Mouse (Mus musculus) MEL (cell line): ENCODE data around the gene Klf4. TPM values are rescaled to one million over a fixed set of nuclear protein-coding genes. Genes with fewer than 3 reads are reported as not detected.

Experiments
- DNase-seq: peaks from one replicate; pipeline ENCODE4 v3.0.0; 2011; ENCODE audit warnings: low read depth, low spot score
- H3K27ac ChIP-seq: 2 replicates; pipeline ENCODE4 v1.5.1; 2012; ENCODE audit warnings: low read depth, mild to moderate bottlenecking, control low read depth, low read length, moderate library complexity; ENCODE audit not compliant: control insufficient read depth
- H3K27me3 ChIP-seq, 2 experiments: fragments of 150-350 bp in 1 of 2; sonication (generic) in 1 of 2; 2 replicates each; pipeline ENCODE4 v1.6.1; 2012; ENCODE audit warnings: low read length in 2 of 2, mild to moderate bottlenecking in 2 of 2, improper control_type of control experiment in 1 of 2, moderate library complexity in 1 of 2; ENCODE audit not compliant: insufficient read depth in 2 of 2, control insufficient read depth in 1 of 2
- H3K36me3 ChIP-seq, 2 experiments: 2 replicates each; pipeline ENCODE4 v1.6.1; 2012 to 2014; ENCODE audit warnings: low read length in 2 of 2, improper control_type of control experiment in 1 of 2, inconsistent platforms in 1 of 2, mild to moderate bottlenecking in 1 of 2; ENCODE audit not compliant: insufficient read depth in 2 of 2, control insufficient read depth in 1 of 2
- H3K4me1 ChIP-seq, 2 experiments: fragments of 150-350 bp in 1 of 2; sonication (generic) in 1 of 2; 2 replicates each; pipeline ENCODE4 v1.6.1; 2012; ENCODE audit warnings: low read length in 2 of 2, improper control_type of control experiment in 1 of 2, mild to moderate bottlenecking in 1 of 2; ENCODE audit not compliant: insufficient read depth in 2 of 2, control insufficient read depth in 1 of 2
- H3K4me3 ChIP-seq, 2 experiments: fragments of 150-350 bp in 1 of 2; sonication (generic) in 1 of 2; 2 replicates each; pipeline ENCODE4 v1.5.1; 2012; ENCODE audit warnings: low read depth in 2 of 2, low read length in 2 of 2, mild to moderate bottlenecking in 2 of 2, moderate library complexity in 2 of 2, control low read depth in 1 of 2, improper control_type of control experiment in 1 of 2; ENCODE audit not compliant: control insufficient read depth in 1 of 2, insufficient read depth in 1 of 2
- H3K79me2 ChIP-seq: 2 replicates; pipeline ENCODE4 v1.6.1; 2012; ENCODE audit warnings: mild to moderate bottlenecking, low read length, moderate library complexity; ENCODE audit not compliant: control insufficient read depth, poor library complexity, insufficient read depth
- H3K9ac ChIP-seq: 2 replicates; pipeline ENCODE4 v1.6.1; 2012; ENCODE audit warnings: low read depth, mild to moderate bottlenecking, control low read depth, low read length, moderate library complexity; ENCODE audit not compliant: control insufficient read depth, poor library complexity, severe bottlenecking
- H3K9me3 ChIP-seq: fragments of 150-350 bp; sonication (generic); replicated peaks from 2 replicates; pipeline ENCODE4 v1.6.1; 2012; ENCODE audit warnings: mild to moderate bottlenecking, low read length, improper control_type of control experiment, moderate library complexity; ENCODE audit not compliant: insufficient read depth
- BHLHE40 ChIP-seq: IDR thresholded peaks from 2 replicates; pipeline ENCODE4 v1.6.1; 2012; ENCODE audit warnings: low read depth, mild to moderate bottlenecking, inconsistent platforms, low read length, improper control_type of control experiment, borderline replicate concordance
- CHD1 ChIP-seq: IDR thresholded peaks from 2 replicates; pipeline ENCODE4 v1.6.1; 2012; ENCODE audit warnings: low read depth, mild to moderate bottlenecking, inconsistent platforms, low read length, improper control_type of control experiment
- CHD2 ChIP-seq: IDR thresholded peaks from 2 replicates; pipeline ENCODE4 v1.6.1; 2011; ENCODE audit warnings: low read length, improper control_type of control experiment
- CTCF ChIP-seq, 3 experiments: IDR thresholded peaks in 2 of 3; conservative IDR thresholded peaks in 1 of 3; 2 replicates each; pipeline ENCODE4 v1.5.1; 2011 to 2012; ENCODE audit warnings: low read length in 3 of 3, low read depth in 2 of 3, mild to moderate bottlenecking in 2 of 3, improper control_type of control experiment in 1 of 3, inconsistent platforms in 1 of 3, mixed read lengths in 1 of 3, moderate library complexity in 1 of 3; ENCODE audit not compliant: control insufficient read depth in 1 of 3, insufficient read depth in 1 of 3, poor library complexity in 1 of 3, severe bottlenecking in 1 of 3
- ELF1 ChIP-seq: IDR thresholded peaks from 2 replicates; pipeline ENCODE4 v1.6.1; 2014; ENCODE audit warnings: low read depth, mild to moderate bottlenecking, inconsistent platforms, low read length, improper control_type of control experiment, moderate library complexity
- GABPA ChIP-seq: IDR thresholded peaks from 2 replicates; pipeline ENCODE4 v1.6.1; 2012; ENCODE audit warnings: low read depth, mild to moderate bottlenecking, inconsistent platforms, low read length, improper control_type of control experiment, moderate library complexity
- GATA1 ChIP-seq: IDR thresholded peaks from 2 replicates; pipeline ENCODE4 v1.6.1; 2011; ENCODE audit warnings: low read depth, low read length, improper control_type of control experiment
- JUND ChIP-seq: IDR thresholded peaks from 2 replicates; pipeline ENCODE4 v1.6.1; 2011; ENCODE audit warnings: low read depth, mild to moderate bottlenecking, improper control_type of control experiment, low read length
- KAT2A ChIP-seq: conservative IDR thresholded peaks from 2 replicates; pipeline ENCODE4 v1.6.1; 2012; ENCODE audit warnings: low read depth, low read length, improper control_type of control experiment, inconsistent platforms
- MAFK ChIP-seq: IDR thresholded peaks from 2 replicates; pipeline ENCODE4 v1.6.1; 2011; ENCODE audit warnings: low read depth, mild to moderate bottlenecking, low read length, improper control_type of control experiment, borderline replicate concordance
- MAZ ChIP-seq: IDR thresholded peaks from 2 replicates; pipeline ENCODE4 v1.6.1; 2012; ENCODE audit warnings: low read depth, mild to moderate bottlenecking, inconsistent platforms, low read length, improper control_type of control experiment
- MEF2A ChIP-seq: IDR thresholded peaks from 2 replicates; pipeline ENCODE4 v1.6.1; 2014; ENCODE audit warnings: low read depth, mild to moderate bottlenecking, inconsistent platforms, low read length, improper control_type of control experiment; ENCODE audit not compliant: poor library complexity, insufficient replicate concordance, severe bottlenecking; ENCODE audit errors: extremely low read depth
- MXI1 ChIP-seq: IDR thresholded peaks from 2 replicates; pipeline ENCODE4 v1.6.1; 2011; ENCODE audit warnings: mild to moderate bottlenecking, low read depth, low read length, improper control_type of control experiment
- NELFE ChIP-seq: IDR thresholded peaks from 2 replicates; pipeline ENCODE4 v1.6.1; 2011; ENCODE audit warnings: low read depth, low read length, improper control_type of control experiment
- POLR2AphosphoS2 ChIP-seq: IDR thresholded peaks from 2 replicates; pipeline ENCODE4 v1.6.1; 2011; ENCODE audit warnings: low read length, improper control_type of control experiment
- POLR2AphosphoS5 ChIP-seq: IDR thresholded peaks from 2 replicates; pipeline ENCODE4 v1.6.1; 2012; ENCODE audit warnings: low read depth, borderline replicate concordance, mild to moderate bottlenecking, inconsistent platforms, low read length, moderate library complexity, mixed read lengths
- TCF12 ChIP-seq: IDR thresholded peaks from 2 replicates; pipeline ENCODE4 v1.6.1; 2014; ENCODE audit warnings: low read depth, mild to moderate bottlenecking, inconsistent platforms, low read length, improper control_type of control experiment, moderate library complexity
- UBTF ChIP-seq: IDR thresholded peaks from 2 replicates; pipeline ENCODE4 v1.6.1; 2012; ENCODE audit warnings: low read depth, mild to moderate bottlenecking, inconsistent platforms, low read length, improper control_type of control experiment, moderate library complexity, borderline replicate concordance; ENCODE audit not compliant: insufficient read depth
- USF1 ChIP-seq: IDR thresholded peaks from 2 replicates; pipeline ENCODE4 v1.6.1; 2014; ENCODE audit warnings: low read depth, mild to moderate bottlenecking, inconsistent platforms, low read length, improper control_type of control experiment, moderate library complexity
- ZC3H11A ChIP-seq: IDR thresholded peaks from 2 replicates; pipeline ENCODE4 v1.6.1; 2012; ENCODE audit warnings: low read depth, mild to moderate bottlenecking, inconsistent platforms, low read length, improper control_type of control experiment
- ZKSCAN1 ChIP-seq: IDR thresholded peaks from 2 replicates; pipeline ENCODE4 v1.6.1; 2012; ENCODE audit warnings: low read depth, mild to moderate bottlenecking, inconsistent platforms, low read length, improper control_type of control experiment, moderate library complexity
- ZMIZ1 ChIP-seq: IDR thresholded peaks from 2 replicates; pipeline ENCODE4 v1.6.1; 2012; ENCODE audit warnings: low read depth, mild to moderate bottlenecking, inconsistent platforms, low read length, improper control_type of control experiment, moderate library complexity
- polyA plus RNA-seq, 2 experiments: library from polyadenylated mRNA; stranded (reverse) in 1 of 2; unstranded in 1 of 2; fragments of >175 nt in 1 of 2; fragments of >200 nt in 1 of 2; gene quantifications; 2 replicates each; pipeline versions ENCODE4 v1.2.1 to v1.2.4; 2012; ENCODE audit warnings: low replicate concordance in 2 of 2, low read depth in 1 of 2; ENCODE audit not compliant: insufficient read length in 2 of 2, insufficient read depth in 1 of 2, missing spikeins in 1 of 2
- total RNA-seq: library from RNA; depleted of rRNA; stranded (reverse); fragments of 300-350 nt; gene quantifications from 2 replicates; pipeline ENCODE4 v1.2.3, GENCODE M21; 2012

The Klf4 gene
- total and polyA plus RNA-seq, 3 experiments, result not detected

DNA sequence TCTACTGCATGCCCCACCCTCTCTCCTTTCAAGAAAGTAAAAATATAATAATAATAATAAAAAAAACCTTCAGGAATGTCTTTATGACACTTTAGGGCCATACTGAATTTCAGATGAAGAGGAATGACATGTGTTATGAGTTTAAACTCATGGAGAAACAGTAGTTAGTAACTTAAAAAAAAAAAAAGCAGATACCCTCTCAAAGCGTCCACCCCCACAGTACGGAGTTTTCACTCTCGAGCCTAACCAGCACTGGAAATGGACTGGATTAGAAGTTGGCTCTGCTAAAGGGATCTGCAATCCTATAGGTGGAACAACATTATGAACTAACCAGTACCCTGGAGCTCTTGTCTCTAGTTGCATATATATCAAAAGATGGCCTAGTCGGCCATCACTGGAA, 3.9 kb downstream of the Klf4 start:
- Histone ChIP-seq H3K9me3 (no peaks in the 10 kb centered on the region), H3K36me3 (no peaks in the 10 kb centered on the region), H3K4me3 (no peak overlapping the region), H3K27ac (no peak overlapping the region), H3K4me1 (no peaks in the 10 kb centered on the region), H3K79me2 (no peaks in the 10 kb centered on the region), H3K27me3 (no peaks in the 10 kb centered on the region; a peak in 1 of 4 replicates), H3K9ac (no peak overlapping the region)
- no peak for TF ChIP-seq MEF2A
- no peak for TF ChIP-seq MXI1
- TF ChIP-seq TCF12, result no peak
- no peak for TF ChIP-seq CTCF (IDR thresholded peaks at IDR 0.05 in 2 of 3, conservative IDR thresholded peaks at IDR 0.05 in 1 of 3; ENCODE audit: control insufficient read depth in 1 of 3, insufficient read depth in 1 of 3, low read depth in 2 of 3, low read length in 3 of 3, poor library complexity in 1 of 3, severe bottlenecking in 1 of 3)
- no peak for TF ChIP-seq GATA1
- TF ChIP-seq GABPA, result no peak
- TF ChIP-seq ZMIZ1, result no peak
- no peak for TF ChIP-seq UBTF
- no peak for TF ChIP-seq CHD1
- no peak for TF ChIP-seq POLR2AphosphoS2
- TF ChIP-seq MAFK, result no peak
- TF ChIP-seq USF1, result no peak
- DNase-seq, result no peak

DNA sequence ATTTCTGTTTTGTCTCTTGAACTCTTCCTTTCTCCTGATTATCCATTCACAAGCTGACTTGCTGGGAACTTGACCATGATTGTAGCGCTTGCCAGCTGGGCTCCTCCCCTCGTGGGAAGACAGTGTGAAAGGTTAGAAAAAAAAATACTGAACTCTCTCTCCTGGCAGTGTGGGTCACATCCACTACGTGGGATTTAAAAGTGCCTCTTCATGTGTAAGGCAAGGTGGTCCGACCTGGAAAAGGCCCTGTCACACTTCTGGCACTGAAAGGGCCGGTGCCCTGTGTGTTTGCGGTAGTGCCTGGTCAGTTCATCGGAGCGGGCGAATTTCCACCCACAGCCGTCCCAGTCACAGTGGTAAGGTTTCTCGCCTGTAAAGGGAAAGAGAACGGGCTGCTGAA, 4.3 kb downstream of the Klf4 start:
- H3K27me3 ChIP-seq, result no peaks in the 10 kb centered on the region; a peak in 1 of 4 replicates
- no peak for TF ChIP-seq ZC3H11A
- TF ChIP-seq NELFE, result no peak
- TF ChIP-seq BHLHE40, result no peak
- no peak for TF ChIP-seq ELF1
- TF ChIP-seq TCF12, result no peak
- TF ChIP-seq POLR2AphosphoS5, result no peak
- TF ChIP-seq MAZ, result no peak
- no peak for TF ChIP-seq POLR2AphosphoS2
- TF ChIP-seq CHD2, result no peak
- no peak for TF ChIP-seq JUND
- no peak for TF ChIP-seq MEF2A
- no peak for TF ChIP-seq ZKSCAN1
- TF ChIP-seq KAT2A, result no peak
- TF ChIP-seq, all 39 proteins: peak for 0

More for the DNA sequence above, 4.3 kb downstream of the Klf4 start:
- no peak overlapping the region for H3K27ac ChIP-seq
- H3K9me3 ChIP-seq, result no peaks in the 10 kb centered on the region
- DNase-seq, result no peak
- no peaks in the 10 kb centered on the region for H3K36me3 ChIP-seq
- H3K9ac ChIP-seq, result no peak overlapping the region
- H3K79me2 ChIP-seq, result no peaks in the 10 kb centered on the region
- no peaks in the 10 kb centered on the region for H3K4me1 ChIP-seq
- no peak overlapping the region for H3K4me3 ChIP-seq
